Mouse (Mus musculus) midbrain, embryonic 16.5 days (tissue): ENCODE data around the gene Atp1a3. TPM values are rescaled to one million over a fixed set of nuclear protein-coding genes. Genes with fewer than 3 reads are reported as not detected.
"Not testable (repeated sequence)": the region's sequence is repeated elsewhere in the genome, so short reads cannot be mapped to it uniquely, and the experiment has no call there.

ENCODE experiments used
- ATAC-seq: fragments of 200-750 bp; cut with Nextera tagmentation; 2 replicates; pipeline ENCODE4 v1.8.0; 2017; ENCODE audit warnings: moderate TSS enrichment
- H3K27ac ChIP-seq: fragments of 300-500 bp; sonication (generic); 2 replicates; pipeline ENCODE4 v1.5.1; 2014; ENCODE audit warnings: mild to moderate bottlenecking, low read length, mixed read lengths
- H3K27me3 ChIP-seq: fragments of 300-500 bp; sonication (generic); 2 replicates; pipeline ENCODE4 v1.6.1; 2014; ENCODE audit warnings: low read depth, low read length, mixed read lengths; ENCODE audit not compliant: control insufficient read depth, insufficient read depth
- H3K36me3 ChIP-seq: fragments of 300-500 bp; sonication (generic); 2 replicates; pipeline ENCODE4 v1.6.1; 2014; ENCODE audit warnings: mild to moderate bottlenecking, low read length, moderate library complexity, mixed read lengths; ENCODE audit not compliant: control insufficient read depth, insufficient read depth
- H3K4me1 ChIP-seq: fragments of 300-500 bp; sonication (generic); 2 replicates; pipeline ENCODE4 v1.6.1; 2014; ENCODE audit warnings: mild to moderate bottlenecking, low read length, mixed read lengths; ENCODE audit not compliant: control insufficient read depth, insufficient read depth
- H3K4me2 ChIP-seq: fragments of 300-500 bp; sonication (generic); 2 replicates; pipeline ENCODE4 v1.6.1; 2014; ENCODE audit warnings: mild to moderate bottlenecking, low read length, mixed read lengths
- H3K4me3 ChIP-seq: fragments of 300-500 bp; sonication (generic); 2 replicates; pipeline ENCODE4 v1.5.1; 2014; ENCODE audit warnings: low read depth, mild to moderate bottlenecking, low read length, moderate library complexity, mixed read lengths
- H3K9ac ChIP-seq: fragments of 300-500 bp; sonication (generic); 2 replicates; pipeline ENCODE4 v1.6.1; 2014; ENCODE audit warnings: low read depth, low read length, mixed read lengths
- H3K9me3 ChIP-seq: fragments of 300-500 bp; sonication (generic); replicated peaks from 2 replicates; pipeline ENCODE4 v1.6.1; 2014; ENCODE audit warnings: mild to moderate bottlenecking, low read length, mixed read lengths; ENCODE audit not compliant: control insufficient read depth, poor library complexity, severe bottlenecking
- whole genome bisulfite sequencing: fragments of 180-500 bp; shearing (Covaris S2); extraction: QIAGEN DNeasy Blood & Tissue Kit; methylation state at CpG from one replicate; pipeline ENCODE4 v1.1.7; 2014; 5-methylcytosine and 5-hydroxymethylcytosine counted together
- polyA plus RNA-seq: library from polyadenylated mRNA; unstranded; fragments of >200 nt; fragmentation: Nextera tagmentation; extraction: Ambion mirVana; gene quantifications from 2 replicates; pipeline ENCODE4 v1.2.1, GENCODE M21; 2015

Gene Atp1a3
- 447 and 557 TPM in 2 replicates for polyA plus RNA-seq

DNA sequence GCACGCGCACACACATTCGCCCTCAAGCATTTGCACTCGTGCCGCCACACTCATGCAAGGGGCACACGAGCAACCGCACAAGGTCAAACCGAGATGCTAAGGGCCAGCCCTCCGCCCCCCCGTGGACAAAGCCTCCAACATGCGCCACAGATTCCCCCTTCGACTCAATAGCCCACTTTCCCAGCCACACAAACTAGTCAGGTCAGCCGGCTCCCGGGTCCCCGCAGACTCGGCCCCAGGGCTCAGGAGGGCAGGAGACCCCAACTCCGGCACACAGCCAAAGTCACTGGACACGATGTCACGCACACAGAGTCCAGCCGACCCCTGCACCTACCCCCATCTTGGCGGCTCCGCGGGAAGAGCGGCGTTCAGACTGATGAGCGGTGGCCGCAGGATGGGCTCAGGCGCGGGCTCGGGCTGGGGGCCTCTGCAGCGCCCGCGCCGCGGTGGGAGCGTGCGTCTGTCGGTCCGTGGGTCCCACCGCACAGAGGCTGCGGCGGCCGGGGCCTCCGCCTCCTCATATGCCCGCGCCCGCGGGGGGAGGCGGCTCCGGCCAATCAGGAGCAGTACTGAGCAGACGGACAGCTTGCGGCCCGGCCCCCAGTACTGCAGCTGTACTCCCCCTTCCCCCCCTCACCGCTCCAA lies at the start of gene Atp1a3:
Atp1a3 (minus strand) TSS at position 538 of the 645 bp plus-strand sequence.
- peak within 1 kb of the TSS; percentile 90 for H3K4me3 ChIP-seq
- H3K4me2 ChIP-seq, result peak within 1 kb of the TSS; percentile 74
- peaks cover 75% of the 10 kb centered on the region for H3K4me1 ChIP-seq
- H3K27ac ChIP-seq, result peak within 1 kb of the TSS; percentile 98
- no peaks in the 10 kb centered on the region for H3K9me3 ChIP-seq
- peak within 1 kb of the TSS; percentile 99 for H3K9ac ChIP-seq
- H3K27me3 ChIP-seq, result no peaks in the 10 kb centered on the region
- H3K36me3 ChIP-seq, result peaks cover 8% of the 10 kb centered on the region; the same call in 1 of the 2 replicates
- under 1% methylated on average over 42 of the region's 54 CpGs for WGBS
- peak; percentile 88 for ATAC-seq

DNA sequence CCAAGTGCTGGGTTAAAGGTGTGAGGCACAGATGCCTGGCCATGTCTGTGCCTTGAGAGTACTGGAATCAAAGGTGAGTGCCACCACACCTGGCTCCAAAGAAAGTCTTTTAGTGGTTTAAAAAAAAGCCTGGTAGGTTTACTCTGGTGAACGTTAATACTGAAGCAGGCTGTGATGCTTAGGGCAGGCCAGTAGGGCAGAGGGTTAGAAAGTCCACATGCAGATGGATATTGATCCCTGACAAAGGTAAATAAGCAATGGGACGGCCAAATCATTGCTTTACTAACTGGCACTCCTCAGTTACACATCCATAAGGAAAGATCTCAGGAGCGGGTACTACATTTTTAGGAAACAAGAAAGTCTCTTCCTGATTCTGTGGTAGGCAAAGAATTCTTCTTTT lies 46.8 kb upstream of the Atp1a3 start:
- Histone ChIP-seq H3K9me3 (no peaks in the 10 kb centered on the region), H3K4me1 (no peaks in the 10 kb centered on the region), H3K27ac (no peak overlapping the region), H3K4me2 (no peak overlapping the region), H3K36me3 (peaks cover 49% of the 10 kb centered on the region), H3K9ac (no peak overlapping the region), H3K4me3 (no peak overlapping the region), H3K27me3 (no peaks in the 10 kb centered on the region)
- no peak for ATAC-seq
- WGBS, result 92% methylated on average over 3 of the region's 3 CpGs

DNA sequence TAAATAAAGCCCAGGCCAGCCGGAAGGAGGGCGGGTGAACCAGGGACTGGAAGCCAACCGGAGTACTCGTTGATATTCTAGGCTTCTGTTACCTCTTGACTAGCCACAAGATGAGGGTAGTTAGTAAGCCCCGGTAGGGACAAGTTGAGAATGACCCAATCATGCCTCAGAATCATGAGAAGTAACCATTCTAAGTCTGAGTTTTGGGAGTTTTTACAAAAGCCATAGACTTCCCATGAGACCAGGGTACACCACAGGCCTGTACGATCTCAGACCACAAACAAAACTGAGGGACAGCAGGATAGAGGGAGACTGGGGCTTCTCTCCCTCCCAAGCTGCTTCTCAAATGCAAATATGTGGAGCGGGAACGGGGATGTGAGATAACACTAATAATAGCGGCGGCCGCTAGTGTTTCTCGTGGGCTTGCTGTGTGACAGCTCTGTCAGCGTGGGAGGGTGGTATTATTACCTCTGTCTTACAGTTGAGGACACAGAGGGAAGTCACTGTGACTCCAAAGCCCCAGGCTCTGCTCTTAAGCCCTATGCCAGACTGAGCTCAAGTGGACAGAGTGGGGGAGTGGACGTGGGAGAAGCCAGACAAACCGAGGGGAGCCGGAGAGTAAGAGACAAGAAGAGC lies 43.7 kb upstream of the Atp1a3 start:
- Histone ChIP-seq H3K9me3 (no peaks in the 10 kb centered on the region), H3K4me2 (no peak overlapping the region), H3K4me3 (no peak overlapping the region), H3K27ac (no peak overlapping the region), H3K9ac (no peak overlapping the region), H3K36me3 (peaks cover 44% of the 10 kb centered on the region), H3K4me1 (no peaks in the 10 kb centered on the region), H3K27me3 (no peaks in the 10 kb centered on the region)
- 84% methylated on average over 16 of the region's 16 CpGs for WGBS
- no peak for ATAC-seq

DNA sequence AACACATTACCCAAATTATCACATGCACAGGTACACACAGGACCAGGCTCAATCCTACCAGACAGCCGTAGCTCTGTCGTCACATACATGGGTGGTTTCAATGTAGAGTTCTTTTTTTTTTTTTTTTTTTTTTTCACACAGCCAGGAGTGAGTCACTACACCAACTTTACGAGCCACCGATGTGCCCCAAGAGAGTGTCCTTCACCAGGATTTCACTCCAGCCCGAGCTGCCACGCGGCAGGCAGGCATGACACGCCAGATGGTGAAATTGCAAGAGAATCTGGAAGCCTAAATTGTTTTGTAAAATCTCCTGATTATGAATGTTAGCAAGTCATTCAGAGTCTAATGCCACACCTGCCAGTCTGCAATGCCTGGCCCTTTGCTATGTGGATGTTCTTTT lies 41.6 kb upstream of the Atp1a3 start:
- Histone ChIP-seq H3K36me3 (peaks cover 44% of the 10 kb centered on the region), H3K4me2 (no peak overlapping the region), H3K9ac (no peak overlapping the region), H3K9me3 (no peaks in the 10 kb centered on the region), H3K27me3 (no peaks in the 10 kb centered on the region), H3K27ac (no peak overlapping the region), H3K4me1 (no peaks in the 10 kb centered on the region), H3K4me3 (no peak overlapping the region)
- WGBS, result 88% methylated on average over 8 of the region's 8 CpGs
- no peak for ATAC-seq

DNA sequence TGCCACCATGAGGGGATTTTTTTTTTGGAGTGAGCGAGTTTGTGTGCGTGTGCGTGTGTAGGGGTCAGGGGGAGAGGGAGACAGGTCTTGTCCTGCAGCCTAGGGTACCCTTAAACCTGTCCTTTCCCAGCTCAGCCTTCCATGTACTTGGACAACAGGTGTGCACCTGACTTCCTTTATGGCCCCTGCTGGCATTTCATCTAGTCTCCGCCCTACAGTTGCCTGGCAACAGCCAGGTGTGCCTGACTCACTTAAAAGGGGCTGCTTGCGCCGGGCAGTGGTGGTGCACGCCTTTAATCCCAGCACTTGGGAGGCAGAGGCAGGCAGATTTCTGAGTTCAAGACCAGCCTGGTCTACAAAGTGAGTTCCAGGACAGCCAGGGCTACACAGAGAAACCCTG lies 38.8 kb upstream of the Atp1a3 start:
- not testable (repeated sequence) for H3K4me1 ChIP-seq, H3K9ac ChIP-seq, H3K4me3 ChIP-seq, ATAC-seq, H3K9me3 ChIP-seq, H3K27me3 ChIP-seq, H3K4me2 ChIP-seq, H3K27ac ChIP-seq
- peaks cover 44% of the 10 kb centered on the region for H3K36me3 ChIP-seq
- 98% methylated on average over 7 of the region's 7 CpGs for WGBS

DNA sequence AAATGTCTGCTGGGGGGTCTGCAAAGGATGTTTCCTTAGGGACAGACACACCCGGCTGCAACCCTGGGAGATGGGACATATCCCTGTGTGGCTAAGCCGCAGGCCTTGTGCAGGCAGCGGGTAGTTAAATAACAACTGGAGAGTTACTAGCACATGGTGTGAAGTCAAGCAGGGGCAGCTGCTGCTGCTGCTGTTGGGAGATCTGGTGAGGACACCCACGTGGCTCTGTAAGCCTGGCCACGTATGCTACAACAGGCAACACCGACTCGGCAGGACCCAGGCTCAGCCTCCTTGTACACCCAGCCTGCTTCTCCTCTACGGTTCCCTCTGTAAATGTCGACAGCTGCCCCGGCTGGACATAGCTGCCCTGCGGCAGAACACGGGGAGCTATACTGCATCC lies 36.2 kb upstream of the Atp1a3 start:
- WGBS, result 91% methylated on average over 12 of the region's 12 CpGs
- no peak overlapping the region for H3K9ac ChIP-seq
- no peaks in the 10 kb centered on the region for H3K4me1 ChIP-seq
- ATAC-seq, result no peak
- peaks cover 37% of the 10 kb centered on the region for H3K36me3 ChIP-seq
- H3K4me3 ChIP-seq, result no peak overlapping the region
- no peak overlapping the region for H3K27ac ChIP-seq
- H3K4me2 ChIP-seq, result no peak overlapping the region
- H3K27me3 ChIP-seq, result no peaks in the 10 kb centered on the region
- no peaks in the 10 kb centered on the region for H3K9me3 ChIP-seq

DNA sequence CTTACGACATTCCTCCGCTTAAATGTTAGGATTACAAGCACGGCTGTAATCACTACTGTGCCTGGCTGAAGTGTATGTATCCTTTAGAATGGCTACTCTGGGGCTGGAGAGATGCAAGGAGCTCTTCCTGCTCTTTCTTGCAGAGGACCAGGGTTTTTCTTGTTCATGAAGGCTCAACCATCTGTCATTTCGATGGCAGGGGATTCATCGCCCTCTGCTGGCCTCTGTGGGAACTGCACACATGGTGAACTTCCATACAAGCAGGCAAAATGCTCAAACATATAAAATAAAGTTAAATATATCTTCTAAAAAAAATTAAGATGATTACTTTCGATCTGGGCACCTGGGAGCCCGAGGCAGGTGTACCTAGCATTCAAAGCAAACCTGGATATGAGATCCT lies 30.2 kb upstream of the Atp1a3 start:
- H3K4me3 ChIP-seq, result no peak overlapping the region

DNA sequence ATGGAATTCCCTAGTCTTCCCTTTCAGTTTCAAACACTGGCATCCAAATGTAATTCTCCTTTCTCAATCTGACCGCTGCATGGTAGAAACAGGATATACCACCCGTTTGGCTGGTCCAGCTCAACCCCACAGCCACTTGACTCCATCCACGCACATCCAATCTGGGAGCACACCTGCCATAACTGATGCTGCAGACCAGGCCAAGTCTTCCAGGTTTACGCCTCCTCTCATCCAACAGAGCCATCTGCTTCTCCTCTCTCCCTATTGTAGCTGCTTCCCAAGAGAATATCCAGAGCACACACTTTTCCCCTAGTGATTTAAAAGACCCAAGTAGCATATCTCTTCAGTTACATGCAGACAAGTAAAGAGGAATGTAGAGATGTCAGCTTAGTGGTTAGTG lies 29.0 kb upstream of the Atp1a3 start:
- Histone ChIP-seq H3K9me3 (no peaks in the 10 kb centered on the region), H3K4me3 (no peak overlapping the region), H3K27ac (no peak overlapping the region), H3K36me3 (peaks cover 13% of the 10 kb centered on the region), H3K4me2 (no peak overlapping the region), H3K4me1 (no peaks in the 10 kb centered on the region), H3K9ac (no peak overlapping the region), H3K27me3 (no peaks in the 10 kb centered on the region)
- 91% methylated on average over 4 of the region's 4 CpGs for WGBS
- ATAC-seq, result no peak

More for the DNA sequence above, 30.2 kb upstream of the Atp1a3 start:
- H3K27ac ChIP-seq, result no peak overlapping the region; the same call in 1 of the 2 replicates
- no peaks in the 10 kb centered on the region for H3K9me3 ChIP-seq
- no peak overlapping the region for H3K4me2 ChIP-seq
- no peaks in the 10 kb centered on the region for H3K4me1 ChIP-seq
- no peak for ATAC-seq
- H3K27me3 ChIP-seq, result no peaks in the 10 kb centered on the region
- H3K36me3 ChIP-seq, result peaks cover 18% of the 10 kb centered on the region
- H3K9ac ChIP-seq, result no peak overlapping the region
- WGBS, result 56% methylated on average over 7 of the region's 7 CpGs

DNA sequence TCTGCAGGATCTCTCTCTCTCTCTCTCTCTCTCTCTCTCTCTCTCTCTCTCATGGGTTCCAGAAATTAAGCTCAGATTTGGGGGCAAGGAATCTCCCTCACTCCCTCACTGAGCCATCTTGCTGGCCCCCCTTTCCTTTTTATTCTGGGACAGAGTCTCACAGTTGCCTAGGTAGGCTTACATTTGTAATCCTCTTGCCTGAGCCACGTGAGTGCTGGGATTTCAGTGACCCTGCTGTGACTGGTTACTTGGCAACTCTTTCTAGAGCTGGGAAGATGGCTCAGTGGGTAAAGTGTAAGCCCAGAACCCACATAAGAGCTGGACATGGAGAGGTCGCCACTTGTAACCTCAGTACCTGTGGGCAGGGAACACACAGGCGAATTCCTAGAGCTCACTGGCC lies 25.8 kb upstream of the Atp1a3 start:
- Histone ChIP-seq H3K9ac (no peak overlapping the region), H3K4me3 (no peak overlapping the region), H3K36me3 (peaks cover 24% of the 10 kb centered on the region), H3K27ac (no peak overlapping the region), H3K4me1 (no peaks in the 10 kb centered on the region), H3K9me3 (no peaks in the 10 kb centered on the region), H3K27me3 (no peaks in the 10 kb centered on the region), H3K4me2 (no peak overlapping the region)
- WGBS, result 35% methylated on average over 3 of the region's 3 CpGs
- no peak for ATAC-seq
